Mouse (Mus musculus): ENCODE results near the gene Ercc4. TPM values are rescaled to one million over a fixed set of nuclear protein-coding genes. Genes with fewer than 3 reads are reported as not detected.

Gene Ercc4
- polyA plus RNA-seq, 1 experiment from 2014 or later: 20.3 TPM

DNA sequence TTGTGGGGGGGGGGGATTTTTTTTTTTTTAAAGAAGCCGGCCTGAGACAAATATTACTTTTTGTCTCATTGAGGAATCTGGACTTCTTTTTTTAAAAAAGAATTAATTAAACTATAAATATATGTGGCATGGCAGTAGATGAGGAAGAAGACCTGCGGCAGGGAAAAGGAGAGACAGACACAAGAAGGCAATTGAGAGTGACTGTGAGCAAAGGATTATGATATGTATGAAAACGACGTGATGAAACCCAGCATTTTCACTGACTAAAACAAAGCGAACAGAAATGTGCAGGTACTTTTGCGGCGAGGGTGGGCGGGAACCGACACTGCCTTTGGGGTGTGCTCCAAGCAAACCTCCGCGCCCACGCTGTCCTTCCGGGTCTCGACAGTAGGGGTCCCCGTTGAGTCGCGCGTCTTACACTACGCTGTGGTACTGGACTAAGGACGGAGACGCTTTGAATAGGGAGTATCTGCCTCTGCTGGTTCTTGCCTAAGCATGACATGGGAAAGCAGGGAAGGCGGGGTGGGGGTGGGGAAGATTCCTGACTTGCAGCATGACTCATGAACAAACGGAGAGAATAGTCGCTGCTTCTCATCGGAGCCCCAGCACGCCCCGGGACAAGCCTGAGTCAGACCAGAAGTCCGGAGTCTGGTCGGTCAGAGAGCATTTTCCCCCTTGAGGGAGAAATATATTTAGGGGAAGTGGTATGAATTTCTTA lies 50.6 kb downstream of the Ercc4 start:
- ChIA-PET POLR2A (interaction anchor here (0.7 kb wide), 1 partner anchor 277 kb away, joined by 3 read pairs; no protein-coding TSS in a partner anchor), CTCF (interaction anchor here (1.0 to 3.1 kb wide), 5 partner anchors 11 to 277 kb away, joined by 3 to 15 read pairs (median 4); no protein-coding TSS in a partner anchor)
- ATAC-seq: peak; percentile 97
- in situ Hi-C loops (cut with MboI; ENCODE audit: low pct_unique_long_range_greater_than_20kb): loop anchor here (5.0 kb wide), 1 partner anchor 247 kb away; no protein-coding TSS in a partner anchor
- H3K27me3 ChIP-seq: no peaks in the 10 kb centered on the region
- peak; percentile 85 for DNase-seq (ENCODE audit: low read depth, low spot score)
- TF ChIP-seq CTCF (IDR thresholded peaks at IDR 0.05): peak; percentile 96

DNA sequence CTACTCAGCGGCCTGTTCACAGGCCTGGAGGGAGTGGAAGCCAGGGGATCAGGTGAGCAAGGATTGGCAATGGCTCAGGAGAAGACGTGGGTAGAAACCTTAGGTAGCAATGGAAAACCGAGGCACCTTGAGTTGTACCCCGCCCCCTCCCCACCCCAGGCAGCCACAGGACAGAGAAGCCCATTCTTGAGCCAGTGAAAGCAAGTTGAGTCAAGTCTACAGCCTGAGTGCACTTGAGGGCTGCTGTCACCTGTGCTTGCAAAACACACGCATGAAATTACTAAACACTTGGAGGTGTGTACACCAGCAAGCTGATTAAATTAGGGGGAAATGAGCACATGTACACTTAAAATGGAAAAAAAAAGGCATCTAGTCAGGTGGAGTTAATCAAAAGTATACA lies 52.0 kb downstream of the Ercc4 start:
- DNase-seq (ENCODE audit: low read depth, low spot score): no peak
- no peaks in the 10 kb centered on the region for H3K27me3 ChIP-seq
- TF ChIP-seq CTCF (IDR thresholded peaks at IDR 0.05): no peak
- ChIA-PET CTCF (interaction anchor here (1.2 kb wide), 1 partner anchor 196 kb away, joined by 4 read pairs; no protein-coding TSS in a partner anchor), POLR2A (no interaction called here)
- in situ Hi-C loops (cut with MboI; ENCODE audit: low pct_unique_long_range_greater_than_20kb): no loop called here
- ATAC-seq: no peak

DNA sequence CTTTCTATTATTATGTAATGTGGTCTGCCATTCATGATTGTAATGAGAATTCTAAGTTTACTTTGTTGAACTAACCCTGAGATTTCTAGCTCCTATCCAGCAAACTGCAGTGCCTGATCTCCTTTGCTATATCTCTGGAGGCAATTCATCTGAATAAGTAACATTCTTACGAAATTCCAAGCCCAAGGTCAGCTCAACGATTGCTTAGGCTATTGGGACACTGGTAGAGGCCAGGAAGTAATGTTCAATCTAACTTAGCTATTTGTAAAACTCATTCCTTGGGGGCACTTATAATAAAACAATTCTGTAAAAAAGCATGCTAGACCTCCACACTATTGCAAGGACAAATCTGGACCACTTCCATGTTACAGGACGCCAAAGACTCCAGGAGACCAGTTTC lies 58.2 kb downstream of the Ercc4 start:
- DNase-seq (ENCODE audit: low read depth, low spot score) (no peak), ATAC-seq (no peak)
- ChIA-PET CTCF (interaction anchor here (0.8 kb wide), 1 partner anchor 41 kb away, joined by 3 read pairs; no protein-coding TSS in a partner anchor), POLR2A (no interaction called here)
- in situ Hi-C loops (cut with MboI; ENCODE audit: low pct_unique_long_range_greater_than_20kb): no loop called here
- no peak for TF ChIP-seq CTCF (IDR thresholded peaks at IDR 0.05)
- no peaks in the 10 kb centered on the region for H3K27me3 ChIP-seq

DNA sequence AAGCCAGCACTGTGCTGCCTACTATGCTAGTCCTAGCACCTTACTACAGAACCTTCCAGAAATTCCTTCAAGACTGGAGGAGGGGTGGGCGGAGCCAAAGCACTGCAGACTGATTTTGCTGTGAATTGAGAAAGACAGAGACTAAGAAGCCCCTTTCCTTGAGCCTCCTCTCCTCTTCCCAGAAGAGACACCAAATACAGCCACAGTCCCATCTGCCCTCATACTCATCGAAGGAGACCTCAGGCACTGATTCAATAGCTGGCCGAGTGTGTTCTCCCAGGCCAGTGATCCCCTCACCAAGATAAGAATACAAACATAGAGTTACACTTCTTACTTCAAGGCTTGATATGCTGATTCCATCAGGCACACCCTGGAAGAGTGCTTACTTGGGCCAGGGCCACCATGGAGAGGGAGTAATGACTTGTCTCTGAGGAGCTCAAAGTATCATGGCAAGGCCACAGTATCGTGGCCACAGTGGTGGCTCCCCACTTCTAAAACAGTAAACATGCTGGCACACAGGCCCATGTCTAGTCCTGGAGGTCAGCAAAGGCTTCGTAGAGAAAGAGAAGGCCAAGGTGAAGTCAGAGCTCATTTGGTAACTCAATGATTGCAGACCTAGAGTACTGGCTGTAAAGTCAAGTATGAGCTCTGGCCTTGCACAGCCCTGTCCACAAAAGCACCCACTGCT lies 63.7 kb downstream of the Ercc4 start:
- no peaks in the 10 kb centered on the region for H3K27me3 ChIP-seq
- in situ Hi-C loops (cut with MboI; ENCODE audit: low pct_unique_long_range_greater_than_20kb): no loop called here
- DNase-seq (ENCODE audit: low read depth, low spot score) (no peak), ATAC-seq (no peak)
- no peak for TF ChIP-seq CTCF (IDR thresholded peaks at IDR 0.05)
- ChIA-PET POLR2A (no interaction called here), CTCF (no interaction called here)

DNA sequence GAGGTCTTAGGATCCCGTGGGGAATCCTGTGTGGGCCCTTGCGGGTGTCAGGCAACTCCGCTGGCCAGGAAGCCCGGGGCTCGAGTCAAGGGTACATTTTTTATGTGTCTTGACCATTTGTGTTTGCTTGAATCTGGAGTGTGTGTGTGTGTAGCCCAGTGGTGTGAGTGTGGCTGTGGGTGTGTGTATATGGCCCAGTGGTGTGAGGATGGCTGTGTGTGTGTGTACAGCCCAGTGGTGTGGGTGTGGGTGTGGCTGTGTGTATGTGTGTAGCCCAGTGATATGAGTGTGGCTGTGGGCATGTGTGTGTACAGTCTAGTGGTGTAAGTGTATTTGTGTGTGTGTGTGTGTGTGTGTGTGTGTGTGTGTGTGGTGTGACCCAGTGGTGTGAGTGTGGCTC lies 73.0 kb downstream of the Ercc4 start:
- ChIA-PET CTCF (interaction anchor here (2.1 kb wide), 1 partner anchor 228 kb away, joined by 4 read pairs; no protein-coding TSS in a partner anchor), POLR2A (interaction anchor here (0.9 kb wide), 1 partner anchor 21 kb away, joined by 3 read pairs; no protein-coding TSS in a partner anchor)
- in situ Hi-C loops (cut with MboI; ENCODE audit: low pct_unique_long_range_greater_than_20kb): no loop called here
- DNase-seq (ENCODE audit: low read depth, low spot score) (no peak), ATAC-seq (no peak)
- TF ChIP-seq CTCF (IDR thresholded peaks at IDR 0.05): no peak
- H3K27me3 ChIP-seq: no peaks in the 10 kb centered on the region

DNA sequence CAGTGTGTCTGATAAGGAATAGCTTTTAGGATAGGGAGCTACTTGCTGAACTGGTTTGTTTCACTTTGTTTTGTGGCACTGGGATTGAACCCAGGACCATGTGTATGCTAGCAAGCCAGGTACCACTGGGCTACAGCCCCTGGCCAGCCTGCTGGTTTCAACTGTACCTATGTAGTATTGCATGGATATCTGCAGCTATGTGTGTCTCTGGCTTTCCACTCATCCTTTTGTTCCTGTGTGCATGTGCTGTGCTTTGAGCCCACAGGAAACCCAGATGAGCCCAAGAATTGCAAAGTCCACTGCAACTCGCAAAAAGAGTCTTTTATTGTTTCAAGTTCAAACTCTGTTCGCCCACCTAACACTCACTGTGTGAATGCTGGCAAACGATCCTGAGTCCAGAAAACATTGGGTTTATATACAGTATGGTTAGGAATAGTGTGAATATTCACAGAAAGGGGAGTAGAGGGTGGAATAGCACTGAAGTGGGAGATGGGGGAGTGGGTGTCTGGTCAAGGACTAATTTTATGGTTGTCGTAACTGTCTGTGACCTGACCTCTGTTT lies 73.8 kb downstream of the Ercc4 start:
- H3K27me3 ChIP-seq: no peaks in the 10 kb centered on the region
- DNase-seq (ENCODE audit: low read depth, low spot score) (no peak), ATAC-seq (no peak)
- ChIA-PET POLR2A (interaction anchor here (0.5 to 0.9 kb wide), 2 partner anchors 20 to 337 kb away, joined by 3 to 4 read pairs; no protein-coding TSS in a partner anchor), CTCF (interaction anchor here (2.1 kb wide), 1 partner anchor 227 kb away, joined by 4 read pairs; no protein-coding TSS in a partner anchor)
- in situ Hi-C loops (cut with MboI; ENCODE audit: low pct_unique_long_range_greater_than_20kb): no loop called here
- no peak for TF ChIP-seq CTCF (IDR thresholded peaks at IDR 0.05)

DNA sequence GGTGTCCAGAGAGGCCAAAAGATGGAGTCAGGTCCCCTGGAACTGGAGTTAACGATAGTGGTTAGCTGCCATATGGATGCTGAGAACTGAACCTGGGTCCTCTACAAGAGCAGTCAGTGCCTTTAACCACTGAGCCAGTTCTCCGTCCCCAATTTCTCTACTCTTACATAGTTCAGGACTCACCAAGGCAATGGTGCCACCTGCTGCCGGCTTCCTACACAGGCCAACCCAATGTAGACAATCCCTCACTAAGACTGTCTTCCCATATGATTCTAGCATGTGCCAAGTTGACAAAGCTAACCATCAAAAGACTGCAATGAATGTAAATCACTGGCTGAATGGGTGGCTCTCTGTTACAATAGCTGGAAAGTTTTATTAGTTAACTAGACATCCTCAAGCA lies 74.9 kb downstream of the Ercc4 start:
- no peaks in the 10 kb centered on the region for H3K27me3 ChIP-seq
- no peak for ATAC-seq
- DNase-seq (ENCODE audit: low read depth, low spot score): no peak
- POLR2A ChIA-PET: interaction anchor here (0.7 kb wide), 1 partner anchor 172 kb away, joined by 3 read pairs; no protein-coding TSS in a partner anchor
- CTCF ChIA-PET: interaction anchor here (1.1 to 2.1 kb wide), 2 partner anchors 15 to 226 kb away, joined by 4 to 5 read pairs; no protein-coding TSS in a partner anchor
- no peak for TF ChIP-seq CTCF (IDR thresholded peaks at IDR 0.05)
- in situ Hi-C loops (cut with MboI; ENCODE audit: low pct_unique_long_range_greater_than_20kb): no loop called here

DNA sequence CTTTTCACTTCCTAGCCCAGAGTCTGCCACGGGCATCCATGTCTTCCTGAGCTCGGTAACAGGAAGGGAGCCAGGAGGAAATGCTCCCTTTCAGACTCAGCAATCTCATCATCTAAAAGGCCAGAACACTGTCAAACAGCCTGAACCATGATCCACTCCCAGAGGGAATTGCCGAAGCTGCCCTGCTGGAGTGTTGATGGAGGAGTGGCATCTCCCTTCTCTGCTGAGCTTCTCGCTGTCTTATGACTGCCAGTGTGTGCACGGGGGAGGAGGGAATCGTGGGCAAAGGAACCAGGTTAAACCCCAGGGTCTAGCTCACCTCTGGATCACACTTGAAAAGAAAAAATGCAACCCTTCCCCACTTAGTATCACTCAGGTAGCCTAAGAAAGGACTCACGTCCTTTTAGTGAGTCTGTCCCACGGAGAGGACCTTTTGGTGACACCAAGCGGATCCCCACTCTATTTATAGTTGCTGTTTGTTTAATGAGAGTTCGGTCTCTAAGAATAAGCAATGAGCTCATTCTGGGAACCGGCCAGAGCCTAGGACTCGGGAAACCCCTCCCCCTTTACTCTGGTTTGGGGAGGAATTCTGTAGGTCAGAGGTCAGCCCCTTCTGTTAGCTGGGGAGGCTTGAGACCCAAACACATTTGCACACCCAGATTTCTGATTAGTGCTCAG lies 80.1 kb downstream of the Ercc4 start:
- ATAC-seq: peak; percentile 14
- no peak for DNase-seq (ENCODE audit: low read depth, low spot score)
- CTCF ChIA-PET: interaction anchor here (0.8 to 1.5 kb wide), 3 partner anchors 12 to 32 kb away, joined by 3 to 5 read pairs (median 3); no protein-coding TSS in a partner anchor

DNA sequence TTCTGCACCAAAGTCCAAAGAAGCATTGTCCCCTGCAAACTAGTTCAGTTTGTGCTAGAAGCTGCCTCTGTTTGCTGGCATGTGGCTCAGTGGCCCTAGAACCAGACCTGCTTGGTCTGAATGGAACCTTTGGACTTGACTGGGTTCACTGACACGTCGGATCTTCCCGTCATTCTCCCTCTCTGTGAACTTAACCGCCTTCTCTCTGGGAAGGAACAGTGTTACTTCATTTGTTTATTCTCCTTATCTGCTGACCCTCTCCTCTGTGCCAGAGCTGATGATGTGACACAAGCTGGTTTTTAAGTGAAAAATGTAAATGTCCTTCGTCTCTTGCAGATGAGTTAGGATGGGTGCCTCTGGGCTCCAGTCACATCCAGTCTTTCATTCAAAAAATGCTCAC lies 81.0 kb downstream of the Ercc4 start:
- in situ Hi-C loops (cut with MboI; ENCODE audit: low pct_unique_long_range_greater_than_20kb): no loop called here
- ChIA-PET POLR2A (no interaction called here), CTCF (no interaction called here)
- no peak for TF ChIP-seq CTCF (IDR thresholded peaks at IDR 0.05)
- ATAC-seq (no peak), DNase-seq (ENCODE audit: low read depth, low spot score) (no peak)
- H3K27me3 ChIP-seq: no peaks in the 10 kb centered on the region

More for the DNA sequence above, 80.1 kb downstream of the Ercc4 start:
- TF ChIP-seq CTCF (IDR thresholded peaks at IDR 0.05): no peak
- in situ Hi-C loops (cut with MboI; ENCODE audit: low pct_unique_long_range_greater_than_20kb): no loop called here
- POLR2A ChIA-PET: no interaction called here
- no peaks in the 10 kb centered on the region for H3K27me3 ChIP-seq

DNA sequence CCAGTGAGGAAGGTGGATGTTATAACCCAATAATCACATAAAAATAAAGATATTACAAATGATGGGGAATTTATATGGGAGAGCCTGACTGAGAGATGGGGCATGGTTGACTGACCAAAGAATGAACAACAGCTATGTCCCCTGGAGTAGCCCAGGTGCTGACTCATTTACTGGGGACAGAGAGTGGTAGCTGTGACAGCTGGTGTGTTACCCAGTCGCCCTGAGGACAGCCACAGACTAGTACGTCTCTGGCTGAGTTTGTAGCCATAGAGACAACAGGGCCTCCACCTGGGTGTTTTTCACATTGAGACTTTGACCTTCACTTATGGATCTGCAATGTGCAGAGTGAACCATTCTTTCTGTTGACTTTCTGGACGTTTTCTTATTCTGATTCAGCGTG lies 81.7 kb downstream of the Ercc4 start:
- no peaks in the 10 kb centered on the region for H3K27me3 ChIP-seq
- in situ Hi-C loops (cut with MboI; ENCODE audit: low pct_unique_long_range_greater_than_20kb): no loop called here
- ChIA-PET CTCF (interaction anchor here (1.3 kb wide), 2 partner anchors 14 to 167 kb away, joined by 3 to 4 read pairs; no protein-coding TSS in a partner anchor), POLR2A (no interaction called here)
- no peak for TF ChIP-seq CTCF (IDR thresholded peaks at IDR 0.05)
- no peak for DNase-seq (ENCODE audit: low read depth, low spot score)
- ATAC-seq: peak; percentile 80

Data from Patski (cell line).